Mouse (Mus musculus) forebrain, postnatal 0 days (tissue): ENCODE results near the gene Smim14. TPM values are rescaled to one million over a fixed set of nuclear protein-coding genes. Genes with fewer than 3 reads are reported as not detected.

ENCODE experiments used
- ATAC-seq: fragments of 200-750 bp; cut with Nextera tagmentation; 2 replicates; pipeline ENCODE4 v1.8.0; 2017; ENCODE audit warnings: mild to moderate bottlenecking, moderate library complexity
- DNase-seq: peaks from one replicate; pipeline ENCODE4 v3.0.0-alpha.2; 2015
- H3K27ac ChIP-seq: fragments of 300-500 bp; sonication (generic); 2 replicates; pipeline ENCODE4 v1.5.1; 2014; ENCODE audit warnings: low read depth, mild to moderate bottlenecking, antibody characterized with exemption, low read length, moderate library complexity, mixed read lengths
- H3K27me3 ChIP-seq: fragments of 300-500 bp; sonication (generic); 2 replicates; pipeline ENCODE4 v1.6.1; 2014; ENCODE audit warnings: mild to moderate bottlenecking, low read length, mixed read lengths; ENCODE audit not compliant: insufficient read depth
- H3K36me3 ChIP-seq: fragments of 300-500 bp; sonication (generic); 2 replicates; pipeline ENCODE4 v1.6.1; 2014; ENCODE audit warnings: mild to moderate bottlenecking, moderate library complexity; ENCODE audit not compliant: insufficient read depth
- H3K4me1 ChIP-seq: fragments of 300-500 bp; sonication (generic); 2 replicates; pipeline ENCODE4 v1.6.1; 2014; ENCODE audit warnings: antibody characterized with exemption; ENCODE audit not compliant: insufficient read depth
- H3K4me2 ChIP-seq: fragments of 300-500 bp; sonication (generic); 2 replicates; pipeline ENCODE4 v1.6.1; 2014; ENCODE audit warnings: low read depth, mild to moderate bottlenecking, moderate library complexity
- H3K4me3 ChIP-seq: fragments of 300-500 bp; sonication (generic); 2 replicates; pipeline ENCODE4 v1.5.1; 2014; ENCODE audit warnings: low read depth, low read length, mixed read lengths
- H3K9ac ChIP-seq: fragments of 300-500 bp; sonication (generic); 2 replicates; pipeline ENCODE4 v1.6.1; 2014; ENCODE audit warnings: mild to moderate bottlenecking
- H3K9me3 ChIP-seq: fragments of 300-500 bp; sonication (generic); 2 replicates; pipeline ENCODE4 v1.6.1; 2016; ENCODE audit warnings: low read length
- CTCF ChIP-seq: sonication (generic); IDR thresholded peaks from 2 replicates; pipeline ENCODE4 v1.5.1; 2016; ENCODE audit warnings: antibody characterized with exemption, control low read depth, low read depth
- WGBS: fragments of 180-500 bp; shearing (Covaris S2); extraction: QIAGEN DNeasy Blood & Tissue Kit; methylation state at CpG from one replicate; pipeline ENCODE4 v1.1.7; 2014; 5-methylcytosine and 5-hydroxymethylcytosine counted together
- polyA plus RNA-seq: library from polyadenylated mRNA; unstranded; fragments of >200 nt; fragmentation: Nextera tagmentation; extraction: Ambion mirVana; gene quantifications from 2 replicates; pipeline ENCODE4 v1.2.1, GENCODE M21; 2015
- total RNA-seq: library from RNA; depleted of rRNA; stranded (reverse); fragments of >200 nt; gene quantifications from 2 replicates; pipeline ENCODE4 v1.2.3, GENCODE M21; 2014

Gene Smim14
- total and polyA plus RNA-seq, 2 experiments from 2014 or later, result 158 to 255 TPM

DNA sequence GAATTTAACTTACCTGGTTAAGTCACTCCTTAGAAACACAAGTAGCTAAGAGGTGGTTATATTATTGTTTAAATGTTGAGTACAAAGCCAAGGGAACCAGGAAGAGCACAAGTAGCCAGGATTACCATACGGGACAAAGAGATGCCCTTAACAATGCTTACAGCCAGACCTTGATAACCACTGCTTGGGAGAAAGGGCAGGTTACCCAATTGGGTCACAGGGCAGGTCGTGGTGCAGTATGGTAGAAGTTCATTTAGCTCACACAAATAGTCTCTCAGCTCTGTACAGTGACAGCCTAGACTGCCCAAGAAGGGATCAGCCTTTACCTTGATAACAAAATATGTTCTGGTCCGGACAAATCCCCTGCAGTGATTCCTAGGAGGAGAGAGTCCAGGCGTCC lies 88.0 kb downstream of the Smim14 start:
- Histone ChIP-seq H3K27me3 (no peaks in the 10 kb centered on the region), H3K4me1 (no peaks in the 10 kb centered on the region), H3K9me3 (no peaks in the 10 kb centered on the region), H3K36me3 (peaks cover 26% of the 10 kb centered on the region), H3K4me3 (no peak overlapping the region), H3K27ac (no peak overlapping the region), H3K4me2 (no peak overlapping the region), H3K9ac (no peak overlapping the region)
- DNase-seq (no peak), ATAC-seq (no peak)
- no peak for TF ChIP-seq CTCF
- 81% methylated on average over 4 of the region's 4 CpGs for WGBS

DNA sequence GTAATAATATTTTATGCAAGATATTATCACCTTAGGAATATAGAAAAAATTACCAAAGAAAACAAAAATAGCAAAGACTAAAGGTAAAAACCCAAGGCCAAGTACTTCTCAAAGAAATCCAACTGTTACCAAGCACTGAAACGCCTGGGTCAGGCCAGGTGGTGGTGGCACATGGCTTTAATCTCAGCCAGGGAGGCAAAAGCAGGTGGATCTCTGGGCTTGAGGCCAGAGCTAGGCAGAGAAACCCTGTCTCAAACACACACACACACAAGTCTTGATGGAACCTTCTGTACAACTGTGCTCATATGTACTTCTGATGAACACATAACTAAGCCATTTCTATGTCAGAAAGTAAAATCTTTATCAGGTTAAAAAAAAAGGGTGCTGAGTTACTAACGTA lies 89.2 kb downstream of the Smim14 start:
- 74% methylated on average over 2 of the region's 2 CpGs for WGBS
- Histone ChIP-seq H3K4me2 (no peak overlapping the region), H3K9ac (no peak overlapping the region), H3K9me3 (no peaks in the 10 kb centered on the region), H3K27ac (no peak overlapping the region), H3K36me3 (peaks cover 26% of the 10 kb centered on the region), H3K4me3 (no peak overlapping the region), H3K4me1 (no peaks in the 10 kb centered on the region), H3K27me3 (no peaks in the 10 kb centered on the region)
- ATAC-seq (no peak), DNase-seq (no peak)
- no peak for TF ChIP-seq CTCF

DNA sequence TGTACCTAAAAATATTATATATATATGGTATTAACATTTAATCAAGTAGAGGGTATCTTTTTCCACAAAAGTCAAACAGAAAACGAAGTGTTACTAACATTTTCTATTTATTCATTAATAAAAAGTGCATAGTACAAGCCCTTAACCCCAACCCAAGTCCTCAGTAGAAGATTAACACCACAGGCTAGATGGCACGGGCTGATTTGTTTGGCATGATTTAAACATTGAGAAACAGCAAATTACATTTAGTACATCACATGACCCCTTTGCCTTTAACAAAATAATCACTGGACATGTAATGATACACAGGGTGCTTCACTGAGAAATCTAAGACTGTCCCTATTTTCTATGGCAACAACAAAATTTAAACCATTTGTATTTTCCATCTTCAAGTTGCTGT lies 90.2 kb downstream of the Smim14 start:
- Histone ChIP-seq H3K9me3 (no peaks in the 10 kb centered on the region), H3K27ac (no peak overlapping the region), H3K36me3 (peaks cover 22% of the 10 kb centered on the region), H3K4me1 (no peaks in the 10 kb centered on the region), H3K27me3 (no peaks in the 10 kb centered on the region), H3K4me3 (no peak overlapping the region), H3K9ac (no peak overlapping the region), H3K4me2 (no peak overlapping the region)
- TF ChIP-seq CTCF, result no peak
- no peak for ATAC-seq
- DNase-seq, result no peak
- WGBS, result 90% methylated on average over 2 of the region's 2 CpGs

DNA sequence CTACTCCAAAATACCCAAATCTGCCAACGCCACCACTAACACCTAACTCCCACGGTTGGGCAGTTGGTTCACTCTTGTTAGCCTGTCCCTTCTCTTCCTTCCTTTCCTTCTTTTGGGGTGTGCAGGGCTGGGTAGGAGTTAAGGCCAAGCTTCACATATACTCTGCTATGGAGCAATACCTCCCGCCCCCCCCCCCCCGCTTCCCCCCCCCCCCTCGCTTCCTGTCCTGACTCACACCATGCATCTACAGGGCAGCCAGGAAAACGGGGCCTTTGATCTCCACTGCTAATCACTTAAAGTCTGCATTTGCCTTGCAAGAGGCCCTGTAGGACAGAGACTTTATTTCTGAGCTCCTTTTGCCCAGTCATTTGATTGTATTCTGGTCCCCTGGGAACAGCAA lies 92.0 kb downstream of the Smim14 start:
- H3K9me3 ChIP-seq, result no peaks in the 10 kb centered on the region
- no peak overlapping the region for H3K9ac ChIP-seq
- H3K4me2 ChIP-seq, result no peak overlapping the region
- H3K4me1 ChIP-seq, result no peaks in the 10 kb centered on the region
- DNase-seq, result no peak
- H3K27me3 ChIP-seq, result no peaks in the 10 kb centered on the region
- WGBS, result 79% methylated on average over 3 of the region's 6 CpGs
- no peak for ATAC-seq
- H3K4me3 ChIP-seq, result no peak overlapping the region
- TF ChIP-seq CTCF, result no peak
- peaks cover 17% of the 10 kb centered on the region for H3K36me3 ChIP-seq
- H3K27ac ChIP-seq, result no peak overlapping the region

DNA sequence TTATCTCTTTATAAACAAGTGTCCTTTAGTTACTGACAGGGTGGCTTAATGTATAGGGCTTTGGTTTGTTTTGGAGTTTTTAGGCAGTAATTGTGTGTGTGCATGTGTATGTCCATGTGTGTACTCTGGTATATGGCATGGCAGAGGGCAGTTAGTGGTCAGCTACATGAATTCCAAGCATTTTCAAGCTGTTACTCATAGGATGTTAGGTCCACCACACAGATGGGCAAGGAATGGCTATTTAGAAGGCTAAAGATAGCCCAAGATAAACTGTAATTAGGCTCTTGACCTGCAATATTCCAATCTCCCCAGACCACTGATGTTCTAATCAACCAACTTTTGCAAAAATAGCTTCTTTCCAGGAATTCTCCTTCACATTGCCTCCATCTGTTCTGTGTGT lies 98.9 kb downstream of the Smim14 start:
- ATAC-seq (no peak), DNase-seq (no peak)
- no peak overlapping the region for H3K4me2 ChIP-seq
- no peak overlapping the region for H3K9ac ChIP-seq
- 0 out of 2 replicates have a peak, but pooled peaks cover 7% of the 10 kb centered on the region for H3K4me1 ChIP-seq
- H3K9me3 ChIP-seq, result no peaks in the 10 kb centered on the region
- H3K4me3 ChIP-seq, result no peak overlapping the region
- no peak for TF ChIP-seq CTCF
- no peaks in the 10 kb centered on the region for H3K27me3 ChIP-seq
- no peaks in the 10 kb centered on the region for H3K36me3 ChIP-seq
- H3K27ac ChIP-seq, result no peak overlapping the region

DNA sequence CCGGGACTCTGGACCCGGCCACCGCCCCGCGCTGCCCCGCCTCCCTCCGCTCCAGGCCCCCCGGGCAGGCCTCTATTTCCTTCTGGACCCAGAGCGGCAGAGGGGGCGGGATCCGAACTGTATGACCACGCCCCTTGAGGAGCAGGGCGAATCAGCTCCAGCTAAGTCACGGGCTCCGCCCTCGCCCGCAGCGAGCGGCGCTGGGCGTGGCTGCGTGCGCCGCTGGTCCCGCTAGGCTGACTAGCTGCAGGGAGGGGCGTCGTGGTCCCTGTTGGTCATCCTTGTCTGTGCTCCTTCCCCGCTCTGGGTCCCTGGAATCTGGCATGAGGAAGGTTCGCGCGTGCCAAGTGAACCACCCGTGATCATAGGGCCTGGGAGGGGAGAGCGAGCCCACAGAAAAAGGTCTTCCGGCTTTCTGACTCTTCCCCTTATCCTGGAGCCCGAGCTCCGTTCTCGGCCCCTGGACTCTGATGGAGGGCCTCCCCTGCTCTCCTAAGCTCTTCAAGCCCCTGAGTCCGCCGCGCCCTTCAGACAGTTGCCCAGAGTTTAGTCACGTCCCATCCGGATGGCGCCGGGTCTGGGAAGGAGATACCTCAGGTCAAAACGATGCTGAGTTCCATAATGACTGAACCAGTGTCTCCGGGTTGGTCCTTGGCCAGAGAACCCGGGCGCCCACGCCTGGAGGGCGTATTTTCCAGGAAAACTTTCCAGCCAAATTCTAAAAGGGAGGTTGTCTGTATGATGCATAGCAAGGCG lies 101.0 kb downstream of the Smim14 start, which contains the start of gene Ugdh:
TSS of gene Ugdh (minus strand) at position 144 of the 756 bp plus-strand sequence.
- H3K9ac ChIP-seq, result peak within 1 kb of the TSS; percentile 78
- H3K4me2 ChIP-seq, result peak within 1 kb of the TSS; percentile 64
- WGBS, result 1% methylated on average over 40 of the region's 51 CpGs
- DNase-seq (peak; percentile 97), ATAC-seq (peak; percentile 97)
- H3K4me3 ChIP-seq, result peak within 1 kb of the TSS; percentile 85
- no peaks in the 10 kb centered on the region for H3K27me3 ChIP-seq
- no peaks in the 10 kb centered on the region for H3K9me3 ChIP-seq
- 0 out of 2 replicates have a peak, but pooled peaks cover 7% of the 10 kb centered on the region for H3K4me1 ChIP-seq
- peak; percentile 26 for TF ChIP-seq CTCF
- no peaks in the 10 kb centered on the region for H3K36me3 ChIP-seq
- H3K27ac ChIP-seq, result peak within 1 kb of the TSS; percentile 74

DNA sequence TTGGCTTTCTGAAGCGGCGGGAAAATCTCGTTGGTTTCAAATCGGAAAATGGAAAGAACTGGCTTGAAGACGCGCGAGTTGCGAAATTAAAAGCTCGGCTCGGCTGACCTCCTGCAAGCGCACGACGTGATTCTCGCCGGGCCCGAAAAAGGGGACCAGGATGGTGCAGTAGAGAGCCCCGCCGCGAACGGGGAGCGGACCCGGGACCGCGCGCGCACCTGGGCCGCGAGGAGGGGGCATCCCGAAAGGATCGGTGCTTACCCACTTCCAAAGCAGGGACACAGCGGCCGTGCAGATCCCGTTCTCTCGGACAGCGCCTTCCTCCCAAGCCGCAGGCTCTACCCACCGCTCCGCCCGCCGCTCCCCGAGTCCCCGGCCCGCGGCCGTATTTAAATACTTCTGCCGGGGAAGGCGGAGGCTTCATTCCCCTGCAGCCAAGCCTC lies 101.6 kb downstream of the Smim14 start:
- H3K9ac ChIP-seq, result peak overlapping the region; percentile 78
- H3K4me3 ChIP-seq, result peak overlapping the region; percentile 85
- no peak; the same call in 1 of the 2 replicates for ATAC-seq
- H3K36me3 ChIP-seq, result no peaks in the 10 kb centered on the region
- H3K27me3 ChIP-seq, result no peaks in the 10 kb centered on the region
- DNase-seq, result no peak
- TF ChIP-seq CTCF, result no peak
- H3K27ac ChIP-seq, result peak overlapping the region; percentile 74
- H3K9me3 ChIP-seq, result no peaks in the 10 kb centered on the region
- H3K4me1 ChIP-seq, result 0 out of 2 replicates have a peak, but pooled peaks cover 7% of the 10 kb centered on the region
- under 1% methylated on average over 43 of the region's 47 CpGs for WGBS
- peak overlapping the region; percentile 64 for H3K4me2 ChIP-seq
